Mouse (Mus musculus) olfactory bulb, adult 2 months (tissue): ENCODE data around the gene Zfp507. TPM values are rescaled to one million over a fixed set of nuclear protein-coding genes. Genes with fewer than 3 reads are reported as not detected.
A peak's percentile ranks its signal among the peaks of the same experiment; 100 is the strongest.

Experiments used
- H3K27ac ChIP-seq: fragments of 200-500 bp; 2 replicates; pipeline ENCODE4 v1.5.1; 2012; ENCODE audit warnings: low read depth, low read length; ENCODE audit not compliant: insufficient read depth
- H3K4me1 ChIP-seq: fragments of 200-500 bp; 2 replicates; pipeline ENCODE4 v1.6.1; 2012; ENCODE audit warnings: low read length; ENCODE audit not compliant: control insufficient read depth, insufficient read depth
- H3K4me3 ChIP-seq: fragments of 200-500 bp; 2 replicates; pipeline ENCODE4 v1.5.1; 2012; ENCODE audit warnings: mild to moderate bottlenecking, low read depth, low read length, moderate library complexity; ENCODE audit not compliant: insufficient read depth
- CTCF ChIP-seq: fragments of 200-500 bp; IDR thresholded peaks from 2 replicates; pipeline ENCODE4 v1.5.1; 2012; ENCODE audit warnings: low read depth, mild to moderate bottlenecking, low read length, moderate library complexity; ENCODE audit not compliant: insufficient read depth
- POLR2A ChIP-seq: fragments of 200-500 bp; IDR thresholded peaks from 2 replicates; pipeline ENCODE4 v1.6.1; 2012; ENCODE audit warnings: mild to moderate bottlenecking, low read depth, low read length, moderate library complexity; ENCODE audit not compliant: insufficient read depth
- whole genome bisulfite sequencing: fragments of 180-500 bp; shearing (Covaris S2); methylation state at CpG from one replicate; pipeline ENCODE4 v1.1.7; 2018; 5-methylcytosine and 5-hydroxymethylcytosine counted together
- polyA plus RNA-seq: library from polyadenylated mRNA; stranded (reverse); fragments of >200 nt; gene quantifications from 2 replicates; pipeline ENCODE4 v1.2.4, GENCODE M21; 2012; ENCODE audit warnings: low replicate concordance; ENCODE audit not compliant: missing spikeins, insufficient read depth, insufficient read length

Zfp507 gene
- polyA plus RNA-seq = not detected in 2 replicates

GRCm38 (mm10) chr7:35802906-35803595, at the start of gene Zfp507:
Gene Zfp507 (minus strand): TSS chr7:35803003.
- TF ChIP-seq CTCF = no peak
- peak; percentile 76 for TF ChIP-seq POLR2A
- H3K4me3 ChIP-seq = peak within 1 kb of the TSS; percentile 88
- WGBS = 20% methylated on average over 26 of the region's 26 CpGs
- H3K4me1 ChIP-seq = peaks cover 8% of the 10 kb centered on the region
- H3K27ac ChIP-seq = peak within 1 kb of the TSS; percentile 86

GRCm38 (mm10) chr7:35850426-35850825, 47.6 kb upstream of the Zfp507 start:
- Histone ChIP-seq H3K4me3 (no peak overlapping the region), H3K27ac (no peak overlapping the region), H3K4me1 (no peaks in the 10 kb centered on the region)
- TF ChIP-seq CTCF (no peak), POLR2A (no peak)
- 51% methylated on average over 5 of the region's 5 CpGs for WGBS

GRCm38 (mm10) chr7:35848526-35848925, 45.7 kb upstream of the Zfp507 start:
- Histone ChIP-seq H3K27ac (no peak overlapping the region), H3K4me1 (no peaks in the 10 kb centered on the region), H3K4me3 (no peak overlapping the region)
- WGBS = 62% methylated on average over 14 of the region's 14 CpGs
- TF ChIP-seq POLR2A = no peak

- Histone ChIP-seq H3K27ac (no peak overlapping the region), H3K4me1 (no peaks in the 10 kb centered on the region; the same call in 1 of the 2 replicates), H3K4me3 (no peak overlapping the region)
- TF ChIP-seq CTCF = no peak
- TF ChIP-seq POLR2A = no peak
- WGBS = 86% methylated on average over 4 of the region's 4 CpGs
Measured at GRCm38 (mm10) chr7:35840504-35840903, 37.7 kb upstream of the Zfp507 start.

GRCm38 (mm10) chr7:35836851-35837250, 34.0 kb upstream of the Zfp507 start:
- no peak overlapping the region for H3K4me3 ChIP-seq
- no peaks in the 10 kb centered on the region; the same call in 1 of the 2 replicates for H3K4me1 ChIP-seq
- TF ChIP-seq POLR2A = no peak
- TF ChIP-seq CTCF = no peak
- H3K27ac ChIP-seq = no peak overlapping the region
- 50% methylated on average over 19 of the region's 19 CpGs for WGBS

- WGBS = 89% methylated on average over 3 of the region's 3 CpGs
- H3K4me1 ChIP-seq = no peaks in the 10 kb centered on the region; the same call in 1 of the 2 replicates
- H3K27ac ChIP-seq = no peak overlapping the region
- no peak overlapping the region for H3K4me3 ChIP-seq
- TF ChIP-seq POLR2A (no peak), CTCF (no peak)
Measured at GRCm38 (mm10) chr7:35836415-35836814, 33.6 kb upstream of the Zfp507 start.

GRCm38 (mm10) chr7:35830119-35830518, 27.3 kb upstream of the Zfp507 start:
- H3K27ac ChIP-seq = no peak overlapping the region
- WGBS = 89% methylated on average over 7 of the region's 7 CpGs
- no peak for TF ChIP-seq POLR2A
- TF ChIP-seq CTCF = no peak
- no peaks in the 10 kb centered on the region for H3K4me1 ChIP-seq
- H3K4me3 ChIP-seq = no peak overlapping the region

- WGBS = 65% methylated on average over 12 of the region's 12 CpGs
- Histone ChIP-seq H3K4me3 (no peak overlapping the region), H3K27ac (no peak overlapping the region), H3K4me1 (no peaks in the 10 kb centered on the region)
- no peak for TF ChIP-seq POLR2A
- no peak for TF ChIP-seq CTCF
Measured at GRCm38 (mm10) chr7:35823906-35824305, 21.1 kb upstream of the Zfp507 start.

GRCm38 (mm10) chr7:35822320-35822719, 19.5 kb upstream of the Zfp507 start:
- Histone ChIP-seq H3K4me1 (no peaks in the 10 kb centered on the region), H3K27ac (no peak overlapping the region), H3K4me3 (no peak overlapping the region)
- 90% methylated on average over 17 of the region's 17 CpGs for WGBS
- TF ChIP-seq POLR2A (no peak), CTCF (no peak)
